Mouse (Mus musculus) natural killer cell, adult 2 months (primary cell): ENCODE results near the gene Esp24.
"Not testable (repeated sequence)": the region's sequence is repeated elsewhere in the genome, so short reads cannot be mapped to it uniquely, and the experiment has no call there.

Source experiments
- DNase-seq, 2 experiments: peaks; one replicate each; pipeline ENCODE4 v3.0.0; 2022; ENCODE audit warnings: low spot score in 2 of 2

The Esp24 gene

DNA sequence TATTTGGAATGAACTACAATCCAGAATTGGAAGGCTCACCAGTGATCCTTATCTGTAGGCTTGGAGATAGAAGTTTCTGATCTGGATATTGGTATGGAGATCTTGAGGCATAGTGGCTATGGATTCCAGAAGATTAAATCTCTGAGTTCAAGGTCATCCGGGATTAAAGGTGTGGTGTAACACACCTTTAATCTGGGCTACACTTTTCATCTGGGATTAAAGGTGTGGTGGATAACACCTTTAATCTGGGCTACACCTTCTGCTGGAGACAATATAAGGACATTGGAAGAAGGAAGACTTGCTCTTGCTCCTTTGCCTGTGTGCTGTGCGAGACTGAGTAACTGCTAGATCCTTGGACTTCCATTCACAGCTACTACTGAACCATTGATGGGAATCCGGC, at the start of gene Esp24:
Gene Esp24, plus strand, starts transcription at position 301 of the 400 bp plus-strand sequence.
- not testable (repeated sequence) for DNase-seq

- DNase-seq: no peak
Observed at GRCm38 (mm10) chr17:39009846-39010245, 26.6 kb upstream of the Esp24 start.

- no peak for DNase-seq
Observed at GRCm38 (mm10) chr17:39010675-39011638, 25.5 kb upstream of the Esp24 start.

DNA sequence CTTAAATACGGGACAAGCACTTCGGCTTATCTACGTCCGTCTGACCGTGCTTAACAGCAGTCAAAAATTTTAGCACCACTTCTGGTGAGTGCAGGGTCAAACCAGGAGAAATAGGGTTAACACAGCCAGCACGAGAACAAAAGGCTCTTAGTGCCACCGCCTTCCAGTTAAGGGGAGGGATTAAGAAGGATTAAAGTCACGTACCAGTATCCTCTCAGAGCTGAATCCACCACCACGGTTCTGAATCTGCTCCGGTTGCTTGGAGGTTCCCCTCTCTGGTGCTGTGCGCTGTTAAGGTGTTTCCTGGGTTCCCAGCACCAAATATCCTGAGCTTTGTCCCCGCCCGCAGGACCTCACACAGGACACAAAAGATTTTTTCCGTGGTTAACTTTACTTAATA, 19.3 kb upstream of the Esp24 start:
- no peak for DNase-seq

GRCm38 (mm10) chr17:39043241-39043640, 6.7 kb downstream of the Esp24 start, which contains the start of gene Gm21903:
Gene Gm21903, minus strand, starts transcription at chr17:39043341.
- no peak for DNase-seq

GRCm38 (mm10) chr17:39063641-39064040, 27.1 kb downstream of the Esp24 start:
- no peak for DNase-seq

DNA sequence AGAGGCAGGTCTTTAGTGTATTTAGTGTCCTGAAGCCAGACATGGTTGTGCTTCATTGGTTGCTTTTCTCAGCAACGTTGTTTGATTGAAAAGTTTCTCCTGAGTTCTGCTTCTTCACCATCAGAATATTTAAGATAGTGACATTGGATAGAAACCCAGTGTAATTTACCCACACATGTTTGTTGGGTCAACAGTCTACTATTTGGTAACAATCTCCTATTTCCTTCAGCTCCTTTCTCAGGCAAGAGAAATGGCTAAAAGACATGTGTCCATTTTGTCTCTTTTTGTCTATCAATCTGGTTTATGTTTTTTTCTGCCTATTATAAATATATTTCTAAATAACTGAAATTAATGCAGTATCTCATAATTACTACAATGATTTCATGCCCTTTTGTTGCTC, 40.4 kb downstream of the Esp24 start, which contains the start of gene Esp23:
Gene Esp23, minus strand, starts transcription at position 101 of the 400 bp plus-strand sequence.
- DNase-seq: no peak
